Mouse (Mus musculus) G1E (cell line): Measurements from ENCODE around the gene Txnrd1. TPM values are rescaled to one million over a fixed set of nuclear protein-coding genes. Genes with fewer than 3 reads are reported as not detected.

Source experiments
- ATAC-seq: 2 replicates; pipeline ENCODE4 v1.8.0; 2016; ENCODE audit warnings: mild to moderate bottlenecking; ENCODE audit not compliant: insufficient number of reproducible peaks, poor library complexity, low FRiP score, severe bottlenecking; ENCODE audit errors: extremely low read depth
- DNase-seq: peaks from one replicate; pipeline ENCODE4 v3.0.0; 2012; ENCODE audit warnings: low spot score
- H3K27me3 ChIP-seq: 2 replicates; pipeline ENCODE4 v1.6.1; 2012; ENCODE audit warnings: mild to moderate bottlenecking, low read length, inconsistent platforms; ENCODE audit not compliant: insufficient read depth
- H3K36me3 ChIP-seq: replicated peaks from 2 replicates; pipeline ENCODE3; 2012; ENCODE audit warnings: mild to moderate bottlenecking, inconsistent platforms
- H3K4me1 ChIP-seq: 2 replicates; pipeline ENCODE4 v1.6.1; 2012; ENCODE audit warnings: low read depth, low read length, inconsistent platforms, mixed read lengths; ENCODE audit not compliant: insufficient read depth
- H3K4me3 ChIP-seq: 2 replicates; pipeline ENCODE4 v1.5.1; 2012; ENCODE audit warnings: low read depth, mild to moderate bottlenecking, inconsistent platforms, low read length, moderate library complexity, mixed read lengths
- H3K9me3 ChIP-seq: replicated peaks from 2 replicates; pipeline ENCODE4 v1.6.1; 2012; ENCODE audit warnings: inconsistent platforms
- CTCF ChIP-seq: IDR thresholded peaks from 2 replicates; pipeline ENCODE4 v1.5.1; 2012; ENCODE audit warnings: low read depth, low read length, inconsistent platforms, mixed read lengths
- GATA1 ChIP-seq: IDR thresholded peaks from 2 replicates; pipeline ENCODE4 v1.6.1; 2012; ENCODE audit warnings: borderline replicate concordance, low read length, inconsistent platforms, mixed read lengths
- GATA2 ChIP-seq: IDR thresholded peaks from 2 replicates; pipeline ENCODE4 v1.6.1; 2012; ENCODE audit warnings: low read depth, low read length, inconsistent platforms, borderline replicate concordance
- POLR2AphosphoS5 ChIP-seq: IDR thresholded peaks from 2 replicates; pipeline ENCODE4 v1.6.1; 2012; ENCODE audit warnings: low read depth, low read length, inconsistent platforms; ENCODE audit not compliant: insufficient replicate concordance
- TAL1 ChIP-seq: conservative IDR thresholded peaks from 2 replicates; pipeline ENCODE4 v1.6.1; 2012; ENCODE audit warnings: low read depth, low read length, inconsistent platforms, mixed read lengths
- polyA plus RNA-seq: library from polyadenylated mRNA; stranded (reverse); fragments of >175 nt; gene quantifications from 2 replicates; pipeline ENCODE4 v1.2.3, GENCODE M21; 2012
- total RNA-seq, 2 experiments: library from RNA; stranded (forward) in 1 of 2; stranded (reverse) in 1 of 2; fragments of 200-1000 nt in 1 of 2; fragments of >200 nt in 1 of 2; fragmentation: Nextera tagmentation in 1 of 2; gene quantifications; 2 replicates each; pipeline ENCODE4 v1.2.3; 2014 to 2017

Gene Txnrd1
- total and polyA plus RNA-seq, 3 experiments = 73.1 to 88.7 (median 83.9) TPM

DNA sequence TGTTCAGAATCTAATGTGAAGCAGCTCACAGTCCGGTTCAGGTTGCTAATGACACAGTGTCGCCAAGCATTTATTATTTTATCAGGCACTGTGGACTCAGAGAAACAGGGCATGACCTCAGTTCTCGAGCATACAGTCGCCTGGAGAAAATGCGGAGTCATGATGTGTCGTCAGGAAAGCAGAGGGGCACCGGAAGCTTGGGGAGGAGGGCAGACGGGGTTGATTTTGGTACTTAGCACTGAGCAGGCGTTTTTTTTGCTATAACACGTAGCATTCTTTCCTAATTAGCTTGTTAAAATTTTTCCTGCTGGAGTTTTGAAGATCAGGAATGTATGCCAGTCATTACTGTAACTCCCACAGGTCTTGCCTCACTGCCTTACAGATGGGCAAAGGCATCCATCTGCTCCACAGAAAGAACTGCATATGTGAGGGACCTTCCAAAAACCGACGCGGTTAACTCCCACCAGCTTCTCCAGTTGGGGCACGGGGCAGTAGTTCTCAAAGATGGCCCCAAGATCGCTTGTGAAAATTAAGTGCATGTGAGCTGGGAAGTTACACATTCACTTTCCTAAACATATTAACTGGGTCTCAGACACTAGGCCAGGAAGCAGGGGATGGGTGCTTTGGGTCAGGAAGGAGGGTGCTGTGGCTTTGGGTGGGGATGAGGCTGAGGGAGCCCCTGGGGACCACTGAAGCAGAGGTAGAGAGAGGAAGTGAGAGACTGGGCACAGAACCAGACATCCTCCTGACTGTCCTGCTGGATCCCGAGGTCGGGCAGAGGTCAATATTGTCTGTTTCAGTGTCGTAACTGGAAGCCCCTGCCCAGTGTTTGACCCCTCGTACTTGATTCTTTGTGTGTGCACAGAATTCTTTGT, 19.4 kb upstream of the Txnrd1 start:
- H3K27me3 ChIP-seq = peaks cover 15% of the 10 kb centered on the region
- H3K36me3 ChIP-seq = no peaks in the 10 kb centered on the region
- H3K4me3 ChIP-seq = peak overlapping the region; percentile 3; the same call in 1 of the 2 replicates
- DNase-seq (peak; percentile 81), ATAC-seq (peak; percentile 97)
- H3K4me1 ChIP-seq = peaks cover 33% of the 10 kb centered on the region
- H3K9me3 ChIP-seq = peaks cover 12% of the 10 kb centered on the region
- TF ChIP-seq CTCF = no peak
- no peak for TF ChIP-seq POLR2AphosphoS5
- no peak for TF ChIP-seq GATA1
- TF ChIP-seq GATA2 = no peak
- no peak for TF ChIP-seq TAL1

GRCm38 (mm10) chr10:82816441-82816840, 17.3 kb upstream of the Txnrd1 start:
- Histone ChIP-seq H3K4me3 (no peak overlapping the region), H3K4me1 (peaks cover 35% of the 10 kb centered on the region), H3K27me3 (peaks cover 12% of the 10 kb centered on the region; the same call in 1 of the 2 replicates), H3K36me3 (no peaks in the 10 kb centered on the region), H3K9me3 (peaks cover 12% of the 10 kb centered on the region)
- ATAC-seq (no peak), DNase-seq (no peak)
- TF ChIP-seq POLR2AphosphoS5 (no peak), GATA2 (no peak), CTCF (no peak)

GRCm38 (mm10) chr10:82817514-82817913, 16.2 kb upstream of the Txnrd1 start:
- TF ChIP-seq GATA1 = no peak
- TF ChIP-seq POLR2AphosphoS5 = no peak
- no peak for TF ChIP-seq CTCF
- TF ChIP-seq TAL1 = no peak
- no peak for TF ChIP-seq GATA2
- ATAC-seq = no peak
- peaks cover 6% of the 10 kb centered on the region for H3K9me3 ChIP-seq
- no peak for DNase-seq
- H3K27me3 ChIP-seq = peaks cover 12% of the 10 kb centered on the region; the same call in 1 of the 2 replicates
- no peak overlapping the region for H3K4me3 ChIP-seq
- H3K36me3 ChIP-seq = no peaks in the 10 kb centered on the region
- H3K4me1 ChIP-seq = peaks cover 29% of the 10 kb centered on the region

GRCm38 (mm10) chr10:82817936-82818335, 15.8 kb upstream of the Txnrd1 start:
- DNase-seq (no peak), ATAC-seq (no peak)
- Histone ChIP-seq H3K4me1 (peaks cover 29% of the 10 kb centered on the region), H3K4me3 (no peak overlapping the region), H3K27me3 (peaks cover 12% of the 10 kb centered on the region; the same call in 1 of the 2 replicates), H3K9me3 (peaks cover 2% of the 10 kb centered on the region), H3K36me3 (no peaks in the 10 kb centered on the region)
- TF ChIP-seq CTCF = no peak
- TF ChIP-seq TAL1 = no peak
- no peak for TF ChIP-seq GATA2
- no peak for TF ChIP-seq POLR2AphosphoS5

DNA sequence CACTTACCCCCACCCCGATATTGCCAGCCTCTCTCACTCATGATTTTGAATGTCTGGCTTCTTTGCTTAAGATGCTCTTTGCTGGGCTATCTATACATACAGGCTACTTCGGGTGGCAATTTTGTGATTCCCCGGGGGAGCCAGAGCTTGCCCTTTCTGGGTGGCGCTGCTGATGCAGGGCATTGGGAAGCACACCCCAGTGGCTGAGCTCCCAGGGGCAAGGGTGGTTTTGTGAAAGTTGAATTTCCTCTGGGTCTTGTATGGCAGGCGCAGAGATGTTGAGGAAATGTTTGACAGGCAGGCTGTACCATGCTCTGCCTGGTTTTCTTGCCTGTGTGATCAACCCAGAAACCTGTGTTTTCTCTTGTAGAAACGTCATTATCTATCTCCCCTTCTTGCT, 15.1 kb upstream of the Txnrd1 start:
- TF ChIP-seq GATA1 (no peak), CTCF (no peak), GATA2 (no peak), POLR2AphosphoS5 (no peak), TAL1 (no peak)
- H3K4me1 ChIP-seq = peaks cover 25% of the 10 kb centered on the region
- H3K27me3 ChIP-seq = peaks cover 16% of the 10 kb centered on the region; the same call in 1 of the 2 replicates
- H3K4me3 ChIP-seq = no peak overlapping the region
- DNase-seq = no peak
- no peak for ATAC-seq
- H3K36me3 ChIP-seq = no peaks in the 10 kb centered on the region
- no peaks in the 10 kb centered on the region for H3K9me3 ChIP-seq

- H3K36me3 ChIP-seq = no peaks in the 10 kb centered on the region
- 0 out of 2 replicates have a peak, but pooled peaks cover 2% of the 10 kb centered on the region for H3K4me1 ChIP-seq
- no peak for ATAC-seq
Observed at GRCm38 (mm10) chr10:82823108-82823778, 10.5 kb upstream of the Txnrd1 start.

More at GRCm38 (mm10) chr10:82823108-82823778, 10.5 kb upstream of the Txnrd1 start:
- no peak for TF ChIP-seq GATA2
- no peak for TF ChIP-seq GATA1
- no peak for TF ChIP-seq POLR2AphosphoS5
- no peak for TF ChIP-seq TAL1
- TF ChIP-seq CTCF = no peak
- no peaks in the 10 kb centered on the region for H3K9me3 ChIP-seq
- H3K4me3 ChIP-seq = no peak overlapping the region
- no peak for DNase-seq
- H3K27me3 ChIP-seq = peaks cover 28% of the 10 kb centered on the region
